Comparison of ENCODE assay signal across 12 mouse cellular contexts in genomic region chr2:150665006-150665405, GRCm38 (mm10). TPM values are rescaled to one million over a fixed set of nuclear protein-coding genes. Genes with fewer than 3 reads are reported as not detected.
DNase-seq lines count a peak whose midpoint lies in the region; ATAC-seq and TF ChIP-seq lines count a peak whose summit lies in the region.
"Had no signal": no experiment of that assay in that cellular context is flagged by ENCODE, and none has a peak within 500 bp of the region (broad histone marks: within the 10 kb centered on the region; RNA-seq: fewer than 3 reads in every experiment).

No protein-coding gene starts in this region.

- H3K27me3 ChIP-seq in erythroblast, embryonic 14.5 days (ENCODE audit: control insufficient read depth), result no peaks in the 10 kb centered on the region
- H3K27me3 ChIP-seq in intestine, postnatal 0 days (replicated peaks; ENCODE audit: control insufficient read depth, insufficient read depth, low read length), result no peaks in the 10 kb centered on the region
- H3K27me3 ChIP-seq in intestine, embryonic 15.5 days (replicated peaks), result no peaks in the 10 kb centered on the region
- no peaks in the 10 kb centered on the region for H3K27me3 ChIP-seq in forebrain, embryonic 15.5 days
- H3K27me3 ChIP-seq in midbrain, embryonic 15.5 days (replicated peaks), result 0 out of 2 replicates have a peak, but pooled peaks cover 3% of the 10 kb centered on the region

- no peaks in the 10 kb centered on the region for H3K9me3 ChIP-seq in erythroblast, embryonic 14.5 days (ENCODE audit: control insufficient read depth, low read length)
- H3K9me3 ChIP-seq in intestine, postnatal 0 days (ENCODE audit: control insufficient read depth), result no peaks in the 10 kb centered on the region
- H3K9me3 ChIP-seq in intestine, embryonic 15.5 days, result no peaks in the 10 kb centered on the region
- no peaks in the 10 kb centered on the region for H3K9me3 ChIP-seq in forebrain, embryonic 15.5 days
- H3K9me3 ChIP-seq in midbrain, embryonic 15.5 days, result no peaks in the 10 kb centered on the region

- no peak overlapping the region for H3K9ac ChIP-seq in intestine, postnatal 0 days (ENCODE audit: low read depth, low read length)
- H3K9ac ChIP-seq in intestine, embryonic 15.5 days, result no peak overlapping the region
- no peak overlapping the region for H3K9ac ChIP-seq in forebrain, embryonic 15.5 days (replicated peaks)
- no peak overlapping the region for H3K9ac ChIP-seq in midbrain, embryonic 15.5 days

- peaks cover 42% of the 10 kb centered on the region for H3K36me3 ChIP-seq in erythroblast, embryonic 14.5 days (ENCODE audit: control insufficient read depth)
- no peaks in the 10 kb centered on the region for H3K36me3 ChIP-seq in intestine, postnatal 0 days (ENCODE audit: control insufficient read depth, insufficient read depth)
- no peaks in the 10 kb centered on the region for H3K36me3 ChIP-seq in intestine, embryonic 15.5 days
- H3K36me3 ChIP-seq in forebrain, embryonic 15.5 days, result no peaks in the 10 kb centered on the region
- H3K36me3 ChIP-seq in midbrain, embryonic 15.5 days (replicated peaks), result no peaks in the 10 kb centered on the region

- peak overlapping the region; percentile 52; the same call in 1 of the 2 replicates for H3K27ac ChIP-seq in intestine, postnatal 0 days (ENCODE audit: low read depth, low read length)
- H3K27ac ChIP-seq in intestine, embryonic 15.5 days, result no peak overlapping the region
- peak overlapping the region; percentile 46 for H3K27ac ChIP-seq in forebrain, embryonic 15.5 days (replicated peaks)
- H3K27ac ChIP-seq in midbrain, embryonic 15.5 days, result no peak overlapping the region

- peaks cover 94% of the 10 kb centered on the region for H3K4me1 ChIP-seq in erythroblast, embryonic 14.5 days (ENCODE audit: control insufficient read depth)
- peaks cover 25% of the 10 kb centered on the region; the same call in 1 of the 2 replicates for H3K4me1 ChIP-seq in intestine, postnatal 0 days (replicated peaks; ENCODE audit: control insufficient read depth, insufficient read depth, low read length)
- H3K4me1 ChIP-seq in intestine, embryonic 15.5 days (replicated peaks), result peaks cover 14% of the 10 kb centered on the region
- peaks cover 69% of the 10 kb centered on the region for H3K4me1 ChIP-seq in forebrain, embryonic 15.5 days
- peaks cover 11% of the 10 kb centered on the region for H3K4me1 ChIP-seq in midbrain, embryonic 15.5 days

- no peak overlapping the region; the same call in 1 of the 2 replicates for H3K4me2 ChIP-seq in intestine, postnatal 0 days (replicated peaks; ENCODE audit: low read depth)
- no peak overlapping the region for H3K4me2 ChIP-seq in intestine, embryonic 15.5 days (replicated peaks)
- H3K4me2 ChIP-seq in forebrain, embryonic 15.5 days (replicated peaks), result no peak overlapping the region
- H3K4me2 ChIP-seq in midbrain, embryonic 15.5 days, result 0 out of 2 replicates have a peak overlapping the region, but pooled peaks have one; percentile 7

- intact Hi-C loops in left cerebral cortex, postnatal 14 days (cut with DNase I), result no loop called here

- ATAC-seq in erythroblast, adult 5-6 weeks (replicated peaks; ENCODE audit: low FRiP score, poor library complexity, severe bottlenecking), result no peak
- ATAC-seq in intestine, postnatal 0 days, result no peak
- no peak for ATAC-seq in intestine, embryonic 15.5 days
- ATAC-seq in forebrain, embryonic 15.5 days (replicated peaks), result no peak
- no peak for ATAC-seq in midbrain, embryonic 15.5 days (replicated peaks)

- peak overlapping the region; percentile 62 for H3K4me3 ChIP-seq in erythroblast, embryonic 14.5 days (replicated peaks)
- no peak overlapping the region for H3K4me3 ChIP-seq in intestine, postnatal 0 days (ENCODE audit: low read depth, low read length)
- no peak overlapping the region for H3K4me3 ChIP-seq in intestine, embryonic 15.5 days (replicated peaks)
- no peak overlapping the region for H3K4me3 ChIP-seq in forebrain, embryonic 15.5 days
- H3K4me3 ChIP-seq in midbrain, embryonic 15.5 days, result no peak overlapping the region

- no peak for DNase-seq in left cerebral cortex, postnatal 14 days (ENCODE audit: low spot score in 2 of 2)
- DNase-seq in kidney, postnatal 25 days, result no peak
- DNase-seq: cerebellum, adult 18-20 months had no signal

- TF ChIP-seq CTCF in intestine, postnatal 0 days (IDR thresholded peaks at IDR 0.05; ENCODE audit: low read depth), result no peak

- WGBS in intestine, postnatal 0 days, result 41% methylated on average over 2 of the region's 2 CpGs
- WGBS in intestine, embryonic 15.5 days, result 70% methylated on average over 2 of the region's 2 CpGs
- whole genome bisulfite sequencing in forebrain, embryonic 15.5 days, result 38% methylated on average over 2 of the region's 2 CpGs
- 64% methylated on average over 2 of the region's 2 CpGs for WGBS in midbrain, embryonic 15.5 days

RNA-seq across cellular contexts. Expression of gene Acss1, which starts 3.3 kb away (rescaled TPM):
- 1.8 and 2.1 TPM in 2 replicates for polyA plus RNA-seq in erythroblast, embryonic 14.5 days (2012)
- total RNA-seq in erythroblast, adult 5-6 weeks (2015; ENCODE audit: low replicate concordance), result 6.3 and 12.1 TPM in 2 replicates
- total RNA-seq in erythroblast, adult 5-6 weeks (2017; ENCODE audit: low replicate concordance), result 16.0 and 17.6 TPM in 2 replicates
- polyA plus RNA-seq in intestine, postnatal 0 days (2015; fragmentation: Nextera tagmentation; extraction: Ambion mirVana), result 36.5 and 44.3 TPM in 2 replicates
- 20.4 and 24.6 TPM in 2 replicates for polyA plus RNA-seq in intestine, embryonic 15.5 days (2015; fragmentation: Nextera tagmentation; extraction: Ambion mirVana)
- 25.9 and 26.3 TPM in 2 replicates for polyA plus RNA-seq in forebrain, embryonic 15.5 days (2015; fragmentation: Nextera tagmentation; extraction: Ambion mirVana)
- 16.7 and 20.9 TPM in 2 replicates for polyA plus RNA-seq in midbrain, embryonic 15.5 days (2015; fragmentation: Nextera tagmentation; extraction: Ambion mirVana)
- total RNA-seq in left cerebral cortex, postnatal 14 days (2021), result 10 to 100 TPM; 17.1 to 17.5 TPM

RNA-seq across cellular contexts. Expression of gene Vsx1, which starts 24.2 kb away (rescaled TPM):
- polyA plus RNA-seq in erythroblast, embryonic 14.5 days (2012), result not detected in 2 replicates
- not detected in 2 replicates for total RNA-seq in erythroblast, adult 5-6 weeks (2015; ENCODE audit: low replicate concordance)
- 0.14 TPM in 1 of 2 replicates, not detected in the other for total RNA-seq in erythroblast, adult 5-6 weeks (2017; ENCODE audit: low replicate concordance)
- not detected in 2 replicates for polyA plus RNA-seq in intestine, postnatal 0 days (2015; fragmentation: Nextera tagmentation; extraction: Ambion mirVana)
- not detected in 2 replicates for polyA plus RNA-seq in intestine, embryonic 15.5 days (2015; fragmentation: Nextera tagmentation; extraction: Ambion mirVana)
- polyA plus RNA-seq in forebrain, embryonic 15.5 days (2015; fragmentation: Nextera tagmentation; extraction: Ambion mirVana), result not detected in 2 replicates
- polyA plus RNA-seq in midbrain, embryonic 15.5 days (2015; fragmentation: Nextera tagmentation; extraction: Ambion mirVana), result 0.04 and 0.06 TPM in 2 replicates
- not detected for total RNA-seq in left cerebral cortex, postnatal 14 days (2021)
- polyA plus RNA-seq: embryonic facial prominence, embryonic 11.5 days; large intestine, adult 2 months; limb, embryonic 11.5 days had no signal

RNA-seq across cellular contexts. Expression of gene Apmap, which starts 56.6 kb away (rescaled TPM):
- 3.2 and 3.3 TPM in 2 replicates for polyA plus RNA-seq in erythroblast, embryonic 14.5 days (2012)
- total RNA-seq in erythroblast, adult 5-6 weeks (2015; ENCODE audit: low replicate concordance), result 3.6 and 15.9 TPM in 2 replicates
- total RNA-seq in erythroblast, adult 5-6 weeks (2017; ENCODE audit: low replicate concordance), result 14.1 and 20.7 TPM in 2 replicates
- 24.4 TPM in 2 replicates for polyA plus RNA-seq in intestine, postnatal 0 days (2015; fragmentation: Nextera tagmentation; extraction: Ambion mirVana)
- 36.3 and 38.7 TPM in 2 replicates for polyA plus RNA-seq in intestine, embryonic 15.5 days (2015; fragmentation: Nextera tagmentation; extraction: Ambion mirVana)
- 40.9 and 41.0 TPM in 2 replicates for polyA plus RNA-seq in forebrain, embryonic 15.5 days (2015; fragmentation: Nextera tagmentation; extraction: Ambion mirVana)
- polyA plus RNA-seq in midbrain, embryonic 15.5 days (2015; fragmentation: Nextera tagmentation; extraction: Ambion mirVana), result 39.5 and 42.1 TPM in 2 replicates
- total RNA-seq in left cerebral cortex, postnatal 14 days (2021), result 10 to 100 TPM; 49.1 to 50.1 TPM

Comparison
In these comparisons a context has a peak if more than half of its experiments do, and no peak if none do; other contexts are left out.
1. H3K27ac ChIP-seq: peak in intestine, postnatal 0 days (single experiment) and forebrain, embryonic 15.5 days (single experiment); none in intestine, embryonic 15.5 days (single experiment) and midbrain, embryonic 15.5 days (single experiment).